Comparison of ENCODE assay signal across 16 mouse cellular contexts in genomic region chr11:69249131-69249530, GRCm38 (mm10). TPM values are rescaled to one million over a fixed set of nuclear protein-coding genes. Genes with fewer than 3 reads are reported as not detected.
"Had no signal": no experiment of that assay in that cellular context is flagged by ENCODE, and none has a peak within 500 bp of the region (broad histone marks: within the 10 kb centered on the region; RNA-seq: fewer than 3 reads in every experiment).

No protein-coding gene starts in this region.

- DNase-seq: gastrocnemius, postnatal 14 days; gastrocnemius, postnatal 36 days; heart, adult 11 months; heart, adult 2 months; heart, postnatal 14 days; heart, postnatal 36 days; kidney, adult 18-20 months; kidney, adult 8-10 months; kidney, postnatal 10 days; kidney, postnatal 25 days; kidney, postnatal 4 days; liver; liver, embryonic 13.5 days had no signal

RNA-seq across cellular contexts. Expression of gene Gucy2e, which starts 12.3 kb away (rescaled TPM):
- total RNA-seq: gastrocnemius, adult 18-20 months; gastrocnemius, adult 8-10 months; gastrocnemius, postnatal 14 days; gastrocnemius, postnatal 36 days; hematopoietic stem cell, adult 5-6 weeks had no signal

RNA-seq across cellular contexts. Expression of gene Alox8, which starts 51.5 kb away (rescaled TPM):
- total RNA-seq: gastrocnemius, adult 18-20 months; gastrocnemius, adult 8-10 months; gastrocnemius, postnatal 14 days; gastrocnemius, postnatal 36 days had no signal
